15 mouse cellular contexts compared by ENCODE assay signal in genomic region chr1:39884803-39885515, GRCm38 (mm10). TPM values are rescaled to one million over a fixed set of nuclear protein-coding genes. Genes with fewer than 3 reads are reported as not detected.
DNase-seq lines count a peak whose midpoint lies in the region; ATAC-seq lines count a peak whose summit lies in the region.
"Had no signal": no experiment of that assay in that cellular context is flagged by ENCODE, and none has a peak within 500 bp of the region (broad histone marks: within the 10 kb centered on the region; RNA-seq: fewer than 3 reads in every experiment).

No protein-coding gene starts in this region.

- no peak overlapping the region for H3K9ac ChIP-seq in midbrain, embryonic 12.5 days (replicated peaks)
- H3K9ac ChIP-seq in midbrain, embryonic 16.5 days (ENCODE audit: low read depth, low read length) = no peak overlapping the region
- H3K9ac ChIP-seq: heart, embryonic 13.5 days; limb, embryonic 15.5 days had no signal

- H3K4me3 ChIP-seq in midbrain, embryonic 12.5 days = no peak overlapping the region
- no peak overlapping the region for H3K4me3 ChIP-seq in midbrain, embryonic 16.5 days (ENCODE audit: low read depth, low read length)
- H3K4me3 ChIP-seq: heart, embryonic 13.5 days; limb, embryonic 15.5 days had no signal

- peak overlapping the region; percentile 58 for H3K27ac ChIP-seq in midbrain, embryonic 12.5 days (replicated peaks)
- H3K27ac ChIP-seq in midbrain, embryonic 16.5 days (ENCODE audit: low read length) = no peak overlapping the region
- H3K27ac ChIP-seq: heart, embryonic 13.5 days; kidney, postnatal 0 days; limb, embryonic 15.5 days had no signal

- no peaks in the 10 kb centered on the region for H3K36me3 ChIP-seq in midbrain, embryonic 12.5 days
- no peaks in the 10 kb centered on the region for H3K36me3 ChIP-seq in midbrain, embryonic 16.5 days (ENCODE audit: control insufficient read depth, insufficient read depth, low read length)
- H3K36me3 ChIP-seq: heart, embryonic 13.5 days; limb, embryonic 15.5 days had no signal

- H3K4me2 ChIP-seq in midbrain, embryonic 12.5 days (replicated peaks) = peak overlapping the region; percentile 6; the same call in 1 of the 2 replicates
- no peak overlapping the region for H3K4me2 ChIP-seq in midbrain, embryonic 16.5 days (ENCODE audit: low read length)
- H3K4me2 ChIP-seq: heart, embryonic 13.5 days; limb, embryonic 15.5 days had no signal

- ATAC-seq in midbrain, embryonic 12.5 days (ENCODE audit: low FRiP score, low read depth) = peak; percentile 73
- no peak for ATAC-seq in midbrain, embryonic 16.5 days
- ATAC-seq: Patski had no signal

- 36% methylated on average over 15 of the region's 16 CpGs for WGBS in midbrain, embryonic 12.5 days
- WGBS in midbrain, embryonic 16.5 days = 37% methylated on average over 16 of the region's 16 CpGs

- peaks cover 18% of the 10 kb centered on the region for H3K4me1 ChIP-seq in midbrain, embryonic 12.5 days
- H3K4me1 ChIP-seq in midbrain, embryonic 16.5 days (ENCODE audit: control insufficient read depth, insufficient read depth, low read length) = no peaks in the 10 kb centered on the region
- H3K4me1 ChIP-seq: heart, embryonic 13.5 days had no signal

- no peaks in the 10 kb centered on the region for H3K27me3 ChIP-seq in midbrain, embryonic 12.5 days
- H3K27me3 ChIP-seq in midbrain, embryonic 16.5 days (ENCODE audit: control insufficient read depth, insufficient read depth, low read depth, low read length) = no peaks in the 10 kb centered on the region
- H3K27me3 ChIP-seq: heart, embryonic 13.5 days; limb, embryonic 15.5 days; Patski had no signal

- DNase-seq in embryo, embryonic 9.5 days (ENCODE audit: extremely low spot score) = peak; percentile 32
- DNase-seq in forelimb bud, embryonic 11.5 days (ENCODE audit: low read depth, low spot score) = peak; percentile 21
- DNase-seq in retina, embryonic 14.5 days (ENCODE audit: low spot score) = peak; percentile 50
- no peak for DNase-seq in cerebellum, adult 8-10 months
- DNase-seq in kidney, postnatal 36 days = no peak
- DNase-seq in adrenal gland, postnatal 4 days (ENCODE audit: low spot score in 2 of 2) = no peak
- DNase-seq: gastrocnemius, postnatal 25 days; layer of hippocampus, postnatal 36 days; right cerebral cortex, postnatal 4 days had no signal

- H3K9me3 ChIP-seq in midbrain, embryonic 12.5 days = no peaks in the 10 kb centered on the region
- no peaks in the 10 kb centered on the region for H3K9me3 ChIP-seq in midbrain, embryonic 16.5 days (replicated peaks; ENCODE audit: control insufficient read depth, low read length, poor library complexity, severe bottlenecking)
- H3K9me3 ChIP-seq: heart, embryonic 13.5 days; limb, embryonic 15.5 days had no signal

RNA-seq across cellular contexts. Expression of gene Map4k4, which starts 15.8 kb away (rescaled TPM):
- 68.8 and 71.5 TPM in 2 replicates for polyA plus RNA-seq in midbrain, embryonic 12.5 days (2016; fragmentation: Nextera tagmentation; extraction: Ambion mirVana)
- polyA plus RNA-seq in midbrain, embryonic 16.5 days (2015; fragmentation: Nextera tagmentation; extraction: Ambion mirVana) = 31.4 and 38.4 TPM in 2 replicates
- total RNA-seq in adrenal gland, postnatal 4 days (2021) = 100 to 1,000 TPM; 200 to 208 TPM

Comparison
In these comparisons a context has a peak if more than half of its experiments do, and no peak if none do; other contexts are left out.
1. DNase-seq: peak in embryo, embryonic 9.5 days (single experiment), forelimb bud, embryonic 11.5 days (single experiment) and retina, embryonic 14.5 days (single experiment); none in cerebellum, adult 8-10 months (single experiment), kidney, postnatal 36 days (0 of 2) and adrenal gland, postnatal 4 days (0 of 2).